Mouse (Mus musculus): ENCODE results near the gene Antxr1.

Gene Antxr1

DNA sequence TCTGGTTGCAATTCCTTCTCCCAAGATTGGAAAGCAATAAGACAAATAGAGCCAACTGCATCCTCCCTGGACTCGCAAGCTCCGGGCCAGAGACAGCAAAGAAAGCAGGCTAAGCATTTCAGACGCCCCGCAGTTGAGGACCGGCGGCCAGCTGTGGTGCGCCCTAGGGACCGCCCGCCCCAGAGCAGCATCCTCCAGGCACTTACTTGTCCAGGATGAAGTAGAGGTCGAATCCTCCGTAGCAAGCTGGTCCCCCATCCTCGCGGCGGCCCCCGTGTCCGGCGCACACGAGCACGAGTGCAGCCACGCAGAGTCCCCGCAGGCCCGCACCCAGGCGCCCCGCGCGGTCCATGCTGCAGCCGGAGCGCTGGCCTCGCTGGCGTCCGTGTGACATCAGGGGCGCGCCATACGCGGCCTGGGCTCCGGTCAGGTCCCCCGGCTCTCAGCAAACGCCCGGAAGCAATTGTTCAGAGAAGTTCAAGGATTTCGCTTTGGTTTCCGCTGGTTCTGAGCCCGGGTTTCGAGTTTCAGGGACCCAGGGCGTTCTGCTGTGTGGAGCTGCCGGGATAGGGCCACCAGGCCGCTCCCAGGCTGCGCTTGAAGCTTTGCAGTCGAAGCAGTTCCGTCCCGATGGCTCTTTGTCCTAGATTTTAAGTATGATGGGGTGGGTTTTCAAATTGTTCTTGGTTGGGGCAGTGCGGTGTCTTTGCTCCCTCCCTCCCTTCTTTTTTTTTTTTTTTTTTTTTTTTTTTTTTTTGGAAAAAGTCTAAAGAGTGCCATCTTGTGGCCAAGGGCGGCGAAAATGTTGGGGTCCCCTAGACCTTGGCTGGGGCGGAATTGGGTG lies at the start of gene Antxr1:
Gene Antxr1 (minus strand): TSS at position 731 of the 844 bp plus-strand sequence.
- in situ Hi-C loops (cut with MseI, MboI), result no loop called here

DNA sequence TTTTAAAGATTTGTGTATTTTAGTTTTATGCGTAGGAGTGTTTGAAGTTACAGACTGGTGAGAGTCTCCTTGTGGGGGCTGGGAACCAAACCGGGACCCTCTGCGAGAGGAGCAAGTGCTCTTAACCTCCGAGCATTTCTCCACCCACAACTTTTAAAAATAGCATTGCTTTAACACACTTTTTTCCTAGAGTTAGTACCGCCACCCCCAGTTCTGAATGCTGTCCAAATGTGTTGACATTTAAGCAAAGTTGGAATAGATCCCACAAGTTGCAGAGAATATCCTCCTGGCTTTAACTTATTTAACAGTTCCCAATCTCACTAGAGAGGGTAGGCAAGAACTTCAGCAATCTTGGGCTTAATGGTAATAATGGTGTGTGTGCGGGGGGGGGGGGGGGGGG lies 49.1 kb upstream of the Antxr1 start:
- in situ Hi-C loops (cut with MseI, MboI), result no loop called here

DNA sequence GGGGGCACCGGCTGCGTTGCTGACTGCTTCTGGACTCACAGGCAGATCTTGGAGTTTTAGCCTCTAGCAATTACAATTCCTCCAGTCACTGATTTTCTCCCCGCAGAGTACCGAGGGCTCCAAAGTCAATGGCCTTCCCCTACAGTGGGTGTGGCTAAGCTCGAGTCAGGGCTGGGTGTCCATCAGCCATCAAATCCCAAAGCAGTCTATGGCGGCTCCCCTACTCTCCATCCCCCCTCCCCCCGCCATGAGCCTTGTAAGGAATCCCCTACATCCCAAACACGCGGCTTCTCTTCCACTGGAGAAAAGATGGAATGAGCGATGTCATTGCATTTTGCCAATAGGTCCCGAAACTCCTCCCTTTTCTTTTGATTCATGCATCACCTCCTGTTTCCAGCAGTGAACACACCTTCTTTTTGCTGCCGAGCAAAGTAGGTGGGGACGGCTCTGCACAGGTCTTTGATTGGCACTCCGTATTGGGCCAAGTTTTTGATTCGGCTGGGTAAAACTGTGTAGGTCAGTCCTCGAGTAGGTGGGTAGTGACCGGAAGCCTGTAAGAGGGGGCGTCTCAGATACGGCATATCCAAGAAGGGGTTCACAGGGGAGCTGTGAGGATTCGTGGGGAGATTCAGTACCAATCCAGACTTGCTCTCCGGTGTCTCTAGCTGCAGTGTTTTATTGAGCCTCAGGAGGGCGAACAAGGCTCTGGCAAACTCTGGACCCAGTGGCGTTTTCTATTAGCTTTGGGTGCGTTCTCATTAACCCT lies 48.5 kb upstream of the Antxr1 start:
- in situ Hi-C loops (cut with MseI, MboI), result no loop called here

DNA sequence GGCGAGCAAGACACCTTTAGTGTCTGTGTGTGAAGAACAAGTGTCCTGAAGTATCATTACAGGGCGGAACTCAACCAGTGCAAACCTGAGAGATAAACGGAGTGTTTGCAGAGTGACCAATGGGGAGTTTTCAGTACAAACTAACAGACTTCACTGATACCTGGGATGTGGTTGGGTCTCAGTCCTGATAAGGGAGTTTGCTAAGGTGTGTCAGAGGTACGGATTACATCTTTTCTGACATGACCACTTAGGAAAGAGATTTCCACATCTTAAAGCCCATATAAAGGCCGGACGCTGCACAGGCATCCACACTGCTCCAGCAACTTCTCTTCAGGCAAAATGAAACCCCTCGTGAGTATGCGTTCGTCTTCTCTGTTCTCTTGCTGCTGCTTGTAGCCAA lies 37.4 kb upstream of the Antxr1 start, which contains the start of gene Gkn2:
Gene Gkn2 (plus strand): TSS at position 301 of the 400 bp plus-strand sequence.
- in situ Hi-C loops (cut with MseI, MboI), result no loop called here

DNA sequence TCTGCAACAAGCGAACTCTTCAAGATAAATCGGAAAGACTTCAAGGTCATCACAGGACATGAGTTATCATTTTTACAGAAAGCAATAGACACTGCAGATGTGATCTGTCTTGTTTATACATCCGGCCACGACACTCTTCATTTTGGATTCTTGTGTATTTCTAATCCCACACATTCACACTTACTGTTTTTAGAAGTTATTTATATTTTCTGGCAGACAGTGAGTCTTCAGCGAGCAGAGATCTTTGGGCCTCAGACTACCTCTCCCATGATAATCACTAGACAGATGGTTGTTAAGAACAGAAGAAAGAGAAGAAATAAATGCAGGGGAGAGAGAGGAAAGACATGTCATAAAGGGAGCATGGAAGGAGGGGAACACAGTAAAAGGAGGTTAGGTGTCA lies 33.6 kb upstream of the Antxr1 start:
- in situ Hi-C loops (cut with MseI, MboI), result no loop called here

DNA sequence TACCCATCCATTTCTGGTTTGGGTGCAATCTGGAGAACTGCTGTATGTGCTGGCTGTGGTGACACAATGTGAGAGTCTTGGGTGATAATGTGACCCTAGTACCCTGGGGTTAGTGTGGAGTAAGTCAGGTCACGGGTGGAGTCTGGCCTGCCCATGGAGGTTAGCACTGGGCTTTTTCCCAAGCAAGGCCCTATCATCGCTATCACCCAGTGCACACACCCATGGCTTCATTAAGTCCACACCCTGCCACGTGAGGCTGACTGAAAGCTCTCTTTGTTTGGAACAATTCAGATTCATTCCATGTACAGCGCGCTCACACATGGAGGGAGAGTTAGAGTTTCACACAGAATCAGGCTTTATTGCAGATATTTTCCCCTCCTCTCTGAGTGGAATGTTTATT lies 18.8 kb upstream of the Antxr1 start:
- in situ Hi-C loops (cut with MseI, MboI), result no loop called here

DNA sequence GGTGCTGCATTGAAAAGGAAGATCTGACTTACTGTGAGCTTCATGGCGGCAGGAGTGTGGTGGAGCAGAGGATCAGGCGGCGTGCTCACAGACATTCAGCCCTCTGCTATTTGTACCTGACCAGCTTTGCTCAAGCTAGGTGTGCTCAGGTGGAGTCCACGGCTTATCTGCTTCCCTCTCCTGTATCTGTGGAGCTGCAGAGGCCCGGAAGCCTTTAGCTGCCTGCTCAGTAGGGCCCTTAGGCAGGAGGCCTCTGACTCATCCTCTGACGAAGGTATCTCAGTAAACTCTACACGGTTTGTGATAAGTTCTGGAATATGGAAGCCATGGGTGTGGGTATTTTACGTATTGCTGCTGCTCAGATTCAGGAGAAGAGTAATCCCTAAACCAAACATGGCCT lies 15.2 kb upstream of the Antxr1 start, which contains the start of gene Gkn1:
Gene Gkn1 (minus strand): TSS at position 114 of the 400 bp plus-strand sequence.
- in situ Hi-C loops (cut with MseI, MboI), result no loop called here

DNA sequence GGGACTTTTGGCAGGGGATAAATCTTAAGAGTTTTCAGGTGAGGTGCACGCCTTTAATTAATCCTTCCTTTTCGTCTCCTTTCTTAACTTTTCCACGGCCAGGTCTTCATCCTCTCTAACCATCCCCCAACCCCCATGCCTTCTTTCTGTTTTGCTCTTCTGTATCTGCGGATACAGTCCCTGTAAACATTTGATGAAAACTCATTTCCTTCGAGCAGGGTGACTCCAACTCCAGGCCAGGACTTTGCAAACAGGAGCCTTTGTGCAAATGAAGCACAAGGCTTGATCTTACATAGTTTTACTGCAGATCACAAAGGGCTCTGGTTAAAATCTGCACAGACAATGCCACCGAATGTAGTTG lies 294 bp upstream of the Antxr1 start:
- in situ Hi-C loops (cut with MseI, MboI), result no loop called here

DNA sequence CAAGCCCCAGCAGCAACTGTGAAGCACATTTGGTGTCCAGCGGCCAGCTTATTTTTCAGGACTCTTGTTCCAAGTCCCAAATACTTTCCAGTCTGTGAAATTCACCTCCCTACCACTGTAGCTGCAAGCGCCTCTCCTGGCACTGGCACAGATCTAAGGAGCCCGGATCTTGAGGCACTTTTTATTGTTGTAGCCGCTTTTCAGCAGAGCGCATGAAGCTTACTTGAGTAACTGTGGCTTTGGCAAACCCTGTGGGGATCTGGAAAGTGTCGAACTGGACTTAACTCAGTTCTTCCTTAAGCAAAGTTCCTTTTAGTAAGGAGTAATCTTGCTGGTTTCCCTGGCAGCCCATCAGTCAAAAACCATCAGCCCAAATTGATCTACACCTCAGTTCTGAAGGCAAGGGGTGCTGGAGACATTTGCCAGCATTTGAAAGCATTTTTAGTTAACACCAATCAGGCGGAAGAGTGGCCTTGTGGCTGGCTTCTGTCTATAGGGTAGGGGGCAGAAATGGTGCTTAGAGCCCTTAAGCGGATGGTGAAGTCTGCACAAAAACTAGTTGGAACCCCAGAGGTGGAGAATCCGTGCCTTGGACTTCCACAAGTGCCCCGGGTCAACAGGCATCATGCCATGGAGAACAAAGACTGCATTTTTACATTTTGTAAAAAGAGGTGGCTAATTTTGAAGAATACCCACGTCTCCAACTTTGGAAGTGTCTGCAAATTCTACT lies 1.1 kb downstream of the Antxr1 start:
- in situ Hi-C loops (cut with MseI, MboI), result no loop called here

DNA sequence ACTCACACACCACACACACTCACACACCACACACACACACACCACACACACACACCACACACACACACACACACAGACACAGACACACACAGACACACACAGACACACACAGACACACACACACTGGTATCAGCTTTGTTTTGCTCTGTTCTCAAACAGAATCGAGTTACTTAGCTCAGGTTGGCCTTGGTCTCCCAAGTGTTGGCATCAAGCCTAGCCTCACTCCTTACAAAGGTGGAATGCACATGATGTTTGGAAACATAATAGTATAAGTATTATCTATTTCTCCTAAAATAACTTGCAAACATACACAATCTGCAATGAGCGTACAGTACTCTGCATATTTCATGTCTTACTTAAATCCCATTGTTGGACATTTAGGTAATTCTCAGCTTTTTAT lies 3.2 kb downstream of the Antxr1 start:
- in situ Hi-C loops (cut with MseI, MboI), result no loop called here

DNA sequence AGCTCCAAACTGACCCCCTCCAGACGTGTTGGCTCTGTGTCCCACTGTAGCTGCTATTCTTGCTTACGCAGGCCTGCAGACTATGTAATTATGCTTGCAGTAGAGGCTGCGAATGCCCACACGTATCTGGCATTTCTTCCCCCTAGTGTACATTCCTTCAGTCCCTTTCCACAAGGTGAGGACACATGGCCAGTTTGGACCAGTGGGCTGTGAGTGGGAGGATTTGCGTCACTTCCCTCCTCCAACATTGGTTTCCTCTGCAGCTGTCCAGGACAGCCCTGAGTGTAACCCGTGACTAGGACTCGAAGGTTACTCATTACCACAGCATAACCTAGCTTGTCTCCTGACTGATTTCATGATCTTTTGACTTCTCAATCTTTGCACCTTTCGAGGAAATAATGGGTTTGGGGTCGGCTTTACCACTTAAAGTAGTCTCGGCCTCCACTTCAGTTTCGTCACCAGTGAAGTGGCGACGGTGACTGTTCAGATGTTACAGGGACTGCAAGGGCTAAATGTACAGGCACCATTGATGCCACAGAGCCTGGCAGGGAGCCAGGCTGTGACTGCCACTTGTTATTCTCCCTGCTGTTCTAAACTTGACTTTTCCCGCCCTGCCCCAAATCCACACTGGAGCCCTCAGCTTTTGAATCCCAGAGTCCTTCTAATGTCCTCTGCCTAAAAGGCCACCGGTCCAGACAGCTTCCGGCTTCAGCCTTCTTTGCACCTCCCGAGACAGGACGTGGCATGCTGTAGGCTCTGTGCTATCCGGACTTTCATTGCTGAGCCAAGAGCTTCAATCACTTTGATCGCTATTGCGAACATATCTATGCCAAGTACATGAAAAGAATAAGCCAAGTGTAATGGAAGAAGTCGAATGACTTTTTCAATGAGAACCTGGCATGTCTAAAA lies 7.1 kb downstream of the Antxr1 start:
- in situ Hi-C loops (cut with MseI, MboI), result loop anchor here in 1 of 2 experiments (10.0 kb wide), 1 partner anchor 224 kb away; the partner anchor contains the start of gene D6Ertd527e

DNA sequence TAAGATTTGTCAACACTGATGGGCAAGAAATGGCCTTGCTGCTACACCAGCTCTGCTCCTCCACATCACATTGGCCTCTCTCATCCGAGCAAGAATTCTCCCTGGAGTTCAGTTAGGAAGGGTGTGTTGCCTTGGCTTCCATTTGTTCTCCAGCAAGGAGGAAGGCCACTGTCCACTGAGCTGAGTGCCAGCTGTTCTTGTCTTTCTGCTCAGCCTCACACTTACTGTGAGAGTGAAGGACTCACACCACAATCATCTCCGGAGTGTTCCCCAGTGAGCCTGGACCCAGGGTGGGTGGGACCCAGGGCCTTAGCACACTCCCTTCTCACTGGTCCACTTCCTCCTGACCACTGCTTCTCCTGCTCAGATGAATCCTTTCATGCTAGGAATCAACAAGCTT lies 8.7 kb downstream of the Antxr1 start:
- in situ Hi-C loops (cut with MseI, MboI), result loop anchor here in 1 of 2 experiments (10.0 kb wide), 1 partner anchor 222 kb away; the partner anchor contains the start of gene D6Ertd527e

DNA sequence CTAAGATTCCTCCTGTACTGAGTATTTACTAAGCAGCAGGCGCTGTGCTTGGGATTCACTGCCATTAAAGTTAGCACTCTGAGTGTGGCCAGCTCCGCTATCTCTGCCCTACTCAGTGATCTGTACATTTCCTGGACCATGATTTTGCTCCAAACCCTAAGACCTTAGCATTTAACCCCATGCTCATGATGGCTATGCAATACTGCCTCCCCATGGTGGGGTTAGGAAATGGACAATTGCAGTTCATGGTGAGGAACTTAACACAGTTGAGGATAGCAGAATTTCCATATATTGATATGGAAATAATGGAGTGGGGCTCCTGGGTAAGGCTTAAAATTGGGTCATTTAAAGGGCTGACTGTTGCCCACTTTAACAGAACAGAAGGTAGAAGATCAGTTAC lies 12.2 kb downstream of the Antxr1 start:
- in situ Hi-C loops (cut with MseI, MboI), result loop anchor here (5.0 to 10.0 kb wide), 2 partner anchors 219 to 221 kb away; partner anchors contain the start of gene D6Ertd527e (in 2 of the 2)

DNA sequence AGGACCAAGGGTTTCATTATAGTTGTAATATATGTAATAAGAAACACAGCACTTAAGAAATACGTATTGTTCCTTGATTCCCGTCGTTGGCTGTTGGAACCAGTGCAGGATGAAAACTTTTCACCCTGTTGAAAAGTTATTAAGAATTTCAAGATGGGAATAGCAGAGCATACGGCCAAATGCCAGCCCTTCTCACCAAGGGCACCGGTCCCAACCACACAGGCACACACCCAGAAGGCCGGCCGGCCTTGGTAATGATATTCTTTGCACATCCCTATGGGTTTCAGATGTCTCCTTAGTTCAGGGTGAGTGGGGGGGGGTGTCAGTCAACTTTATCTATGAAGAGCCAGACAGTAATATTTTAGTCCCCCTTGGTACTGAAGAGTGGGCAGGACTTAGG lies 17.0 kb downstream of the Antxr1 start:
- in situ Hi-C loops (cut with MseI, MboI), result no loop called here

DNA sequence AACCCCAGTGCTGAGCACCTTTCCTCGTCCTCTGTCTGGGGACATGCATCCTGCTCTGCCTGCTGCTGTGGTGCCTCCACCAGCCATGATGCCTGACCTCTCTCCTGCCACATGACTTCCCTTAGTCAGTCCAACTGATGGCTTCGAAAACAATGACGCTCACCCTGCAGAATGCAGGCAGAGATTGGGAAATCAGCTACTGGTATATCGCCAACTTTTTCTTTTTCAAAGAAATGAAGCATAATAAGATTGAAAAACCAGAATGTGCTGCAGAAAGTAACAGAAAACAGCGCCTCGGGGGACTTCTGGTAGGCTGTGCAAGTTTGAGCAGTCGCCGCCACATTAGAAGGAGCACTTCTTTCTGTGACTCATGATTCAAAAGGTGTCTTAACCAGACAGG lies 18.7 kb downstream of the Antxr1 start:
- in situ Hi-C loops (cut with MseI, MboI), result no loop called here

DNA sequence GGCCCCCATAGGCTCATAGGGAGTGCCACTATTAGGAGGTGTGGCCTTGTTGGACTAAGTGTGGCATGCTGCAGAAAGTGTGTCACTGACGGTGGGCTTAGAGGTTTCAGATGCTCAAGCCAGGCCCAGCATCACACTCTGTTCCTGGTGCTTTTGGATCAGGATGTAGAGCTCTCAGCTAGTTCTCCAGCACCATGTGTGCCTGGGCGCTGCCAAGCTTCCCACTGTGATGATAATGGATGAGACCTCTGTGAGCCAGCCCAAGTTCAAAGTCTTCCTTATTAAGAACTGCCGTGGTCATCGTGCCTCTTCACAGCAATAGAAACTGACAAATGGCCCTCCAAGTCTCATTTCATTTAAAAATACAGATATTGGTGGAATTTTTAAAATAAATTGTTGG lies 22.9 kb downstream of the Antxr1 start:
- in situ Hi-C loops (cut with MseI, MboI), result no loop called here

DNA sequence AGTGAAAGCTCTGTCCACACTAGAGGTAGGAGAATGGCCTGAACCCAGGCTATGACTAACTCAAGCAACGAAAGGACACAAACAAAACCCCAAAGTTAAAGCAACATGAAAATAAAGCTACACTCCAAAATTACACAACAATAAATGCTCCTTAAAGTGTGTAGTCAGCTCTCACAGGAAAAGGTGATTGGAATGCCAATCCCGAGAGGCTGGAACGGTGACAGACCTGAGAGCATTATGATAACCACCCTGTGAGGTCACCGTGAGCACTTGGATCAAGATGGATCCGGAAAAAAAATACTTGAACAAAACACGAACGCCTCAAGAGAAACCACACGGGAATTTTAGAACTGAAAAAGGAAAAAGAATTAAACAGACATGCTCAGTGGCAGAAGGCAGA lies 31.1 kb downstream of the Antxr1 start:
- in situ Hi-C loops (cut with MseI, MboI), result no loop called here

DNA sequence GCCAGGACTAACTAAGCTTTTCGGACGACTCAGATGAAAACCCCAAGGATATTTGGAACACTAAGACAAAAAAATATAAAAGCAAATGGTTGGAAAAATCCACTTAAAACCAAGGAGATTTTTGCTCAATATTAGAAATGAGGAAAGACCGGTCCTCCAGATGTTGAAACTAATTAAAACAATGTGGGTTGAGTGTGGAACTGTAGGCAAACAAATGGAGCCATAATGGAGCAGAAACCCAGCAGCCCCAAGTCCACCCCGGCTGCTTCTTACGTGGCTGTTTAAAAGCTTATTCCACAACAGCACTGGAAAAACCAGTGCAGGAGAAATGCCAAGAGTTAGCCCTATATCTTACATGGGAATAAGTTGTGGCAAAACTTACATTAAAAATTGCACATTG lies 32.9 kb downstream of the Antxr1 start:
- in situ Hi-C loops (cut with MseI, MboI), result no loop called here

DNA sequence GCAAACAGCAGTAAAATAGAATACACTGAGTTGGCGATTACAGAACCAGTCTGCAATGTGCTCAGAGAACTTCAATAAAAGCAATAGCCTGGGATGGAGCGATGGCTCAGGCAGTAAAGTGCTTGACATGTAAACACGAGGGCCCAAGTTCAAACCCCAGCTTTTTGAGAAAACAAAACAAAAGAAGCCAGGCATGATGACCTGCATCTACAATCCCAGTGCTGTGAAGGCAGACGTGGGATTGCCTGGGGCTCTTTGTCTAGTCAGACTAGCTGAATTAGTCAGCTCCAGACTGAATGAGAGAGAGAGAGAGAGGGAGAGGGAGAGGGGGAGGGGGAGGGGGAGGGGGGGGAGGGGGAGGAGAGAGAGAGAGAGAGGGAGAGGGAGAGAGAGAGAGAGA lies 33.6 kb downstream of the Antxr1 start:
- in situ Hi-C loops (cut with MseI, MboI), result no loop called here

DNA sequence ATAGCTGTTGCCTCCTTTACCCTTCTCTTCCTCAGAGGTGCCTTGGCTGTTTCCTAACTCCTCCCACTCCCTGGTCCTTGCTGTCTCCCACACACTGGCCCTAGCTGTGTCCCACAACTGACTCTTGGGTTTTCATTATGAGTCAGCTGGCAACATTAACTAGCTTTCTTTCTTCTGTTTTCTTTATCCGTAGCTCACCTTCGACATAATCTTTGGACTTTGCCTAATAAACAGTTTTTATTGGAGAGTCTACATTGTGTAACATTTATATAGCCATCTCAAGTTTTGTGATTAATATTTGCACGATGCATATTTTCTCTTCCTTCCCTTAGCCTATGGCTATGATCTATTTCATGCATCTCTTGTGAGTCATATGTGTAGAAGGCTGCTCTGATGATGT lies 40.7 kb downstream of the Antxr1 start:
- in situ Hi-C loops (cut with MseI, MboI), result no loop called here

All from mouse trophoblast stem cell (cell line).